Mouse (Mus musculus) CD4-positive naive resting alpha-beta T cell, adult 76 days (primary cell): ENCODE results near the gene Bicc1. TPM values are rescaled to one million over a fixed set of nuclear protein-coding genes. Genes with fewer than 3 reads are reported as not detected.

Experiments
- total RNA-seq: library from RNA; stranded (reverse); gene quantifications from one replicate; pipeline ENCODE4 v1.2.4, GENCODE M21; 2023

The Bicc1 gene
- total RNA-seq = not detected

DNA sequence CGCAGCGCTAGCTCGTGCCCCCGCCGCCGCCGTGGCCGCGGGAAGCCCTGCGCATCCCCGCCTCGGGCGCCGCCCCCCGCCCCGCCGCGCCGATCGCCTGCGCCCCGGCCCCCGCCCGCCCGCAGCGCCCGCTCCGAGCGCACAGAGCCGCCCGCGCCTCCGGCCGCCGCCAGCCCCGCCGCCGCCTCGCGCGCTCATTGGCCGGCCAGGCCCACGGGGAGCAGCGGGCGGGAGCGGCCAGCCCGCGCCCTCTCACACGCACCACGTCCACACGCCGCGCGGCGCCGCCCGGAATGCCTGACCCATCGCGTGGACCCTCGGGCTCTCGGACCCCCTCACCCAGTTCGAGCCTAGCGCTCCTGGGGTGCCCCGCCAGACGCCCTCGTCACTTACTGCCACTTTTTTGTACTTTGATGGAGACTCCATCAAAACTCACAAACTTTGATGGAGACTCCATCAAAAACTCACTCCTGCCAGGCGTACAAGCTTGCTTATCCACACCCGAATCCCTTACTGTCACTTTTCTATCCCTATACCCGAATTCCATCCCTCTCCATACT, at the start of gene Bicc1:
TSS of gene Bicc1 (minus strand) at position 25 of the 560 bp plus-strand sequence.

Other genes starting within 250 kb of the Bicc1 start
- gene Tfam, start 78.6 kb upstream of the Bicc1 start, total RNA-seq = 66.2 TPM
- 47.4 TPM for gene Ube2d1, start 125.6 kb upstream of the Bicc1 start, total RNA-seq
- gene Cisd1, start 185.3 kb upstream of the Bicc1 start, total RNA-seq = 5.2 TPM
- gene Ipmk, start 188.1 kb upstream of the Bicc1 start, total RNA-seq = 31.1 TPM